Mouse (Mus musculus) bone marrow macrophage, adult 2 months (primary cell): ENCODE measurements around the gene Pten.

Source experiments
- CTCF ChIP-seq: IDR thresholded peaks from 2 replicates; pipeline ENCODE4 v1.5.1; 2012; ENCODE audit warnings: low read depth, mild to moderate bottlenecking, low read length, moderate library complexity
- POLR2A ChIP-seq: IDR thresholded peaks from 2 replicates; pipeline ENCODE4 v1.6.1; 2012; ENCODE audit warnings: mild to moderate bottlenecking, low read depth, low read length, borderline replicate concordance

GRCm38 (mm10) chr19:32759357-32760024 is 2.2 kb downstream of the Pten start:
- TF ChIP-seq POLR2A (no peak), CTCF (no peak)
